Mouse (Mus musculus) spleen, adult 12 weeks (tissue): Measurements from ENCODE around the gene Hivep3.

ENCODE experiments used
- DNase-seq: peaks from one replicate; pipeline ENCODE4 v3.0.0; 2022; ENCODE audit warnings: low spot score

The Hivep3 gene

DNA sequence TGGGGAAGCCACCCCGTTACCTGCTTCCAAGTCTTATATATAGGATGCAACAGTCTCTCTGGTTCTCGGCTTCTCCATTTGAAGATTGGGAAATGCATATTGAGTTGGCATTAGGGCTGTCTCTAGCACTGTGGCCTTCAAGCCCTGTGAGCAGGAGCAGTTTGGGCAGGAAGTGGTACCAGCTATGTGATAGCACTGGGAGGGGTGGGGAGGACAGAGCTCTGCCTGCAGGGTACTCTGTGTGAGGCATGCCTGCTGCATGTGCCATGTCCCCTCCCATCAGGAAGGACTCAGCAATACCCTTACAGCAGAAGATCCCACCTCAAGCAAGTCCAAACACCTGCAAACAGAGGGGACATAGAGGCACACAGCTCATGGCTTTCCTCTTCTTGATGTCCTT lies 142.0 kb downstream of the Hivep3 start:
- DNase-seq, result no peak

DNA sequence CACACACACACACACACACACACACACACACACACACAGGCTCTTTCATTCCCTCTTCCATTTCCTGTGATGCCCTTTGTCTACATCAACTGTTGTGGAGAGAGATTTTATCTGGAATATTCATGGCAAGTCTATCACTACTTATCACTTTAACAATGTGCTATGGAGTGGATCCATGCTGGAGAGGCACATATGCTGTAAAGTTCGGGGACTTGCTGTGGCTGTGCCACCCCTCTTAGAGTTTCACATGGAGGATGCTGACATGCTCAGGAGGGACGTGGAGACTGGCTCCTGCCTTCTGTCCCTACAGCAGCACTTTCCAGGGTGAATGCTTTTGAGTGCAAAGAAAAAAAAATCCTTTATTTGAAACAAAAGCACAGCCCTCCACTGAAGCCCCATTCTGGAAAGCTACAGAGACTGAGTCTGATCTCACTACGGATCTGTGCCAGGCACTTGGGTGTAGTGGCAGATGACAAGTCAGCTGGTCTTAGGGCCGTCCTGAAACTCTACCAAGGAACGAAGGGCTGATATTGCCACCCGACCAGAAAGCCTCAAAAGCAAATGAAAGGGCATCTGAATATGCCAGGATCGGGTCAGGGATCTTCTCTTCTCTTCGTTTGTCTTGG lies 143.1 kb downstream of the Hivep3 start:
- DNase-seq, result no peak

DNA sequence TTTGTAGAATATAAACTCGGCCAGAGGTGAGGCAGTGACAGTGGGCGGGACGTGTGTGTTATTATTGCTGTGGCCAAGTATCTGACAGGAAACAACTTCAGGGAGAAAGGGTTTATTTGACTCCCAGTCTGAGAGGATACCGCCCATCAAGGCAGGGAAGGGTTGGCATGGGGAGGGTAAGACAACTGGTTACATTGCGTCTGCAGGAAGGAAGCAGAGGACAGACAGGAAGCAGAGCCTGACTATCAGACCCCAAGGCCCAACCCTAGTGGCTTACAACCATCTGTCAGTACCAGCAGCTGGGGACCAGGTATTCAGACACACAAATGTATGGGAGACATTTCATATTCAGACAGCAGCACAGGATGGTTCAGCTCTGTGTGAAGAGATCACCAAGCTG lies 144.6 kb downstream of the Hivep3 start:
- DNase-seq, result no peak

DNA sequence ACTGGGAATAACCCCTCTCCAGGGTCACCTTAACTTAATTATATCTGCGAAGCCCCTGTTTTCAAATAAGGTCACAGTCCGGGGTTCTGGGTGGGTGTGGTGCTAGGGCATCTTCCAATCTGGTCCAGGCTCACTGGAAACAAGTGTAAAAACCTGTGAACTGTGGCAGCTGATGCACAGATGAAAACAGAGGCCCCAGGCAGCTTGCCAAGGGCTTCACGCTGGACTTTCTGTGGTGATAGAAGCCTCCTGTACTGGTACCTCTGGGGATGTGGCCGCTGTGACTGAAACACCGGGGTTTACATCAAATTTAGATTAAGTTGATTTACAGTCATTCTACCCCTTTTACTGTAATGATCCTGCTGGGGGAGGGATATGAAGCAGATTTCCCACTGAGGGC lies 146.1 kb downstream of the Hivep3 start:
- DNase-seq, result no peak

DNA sequence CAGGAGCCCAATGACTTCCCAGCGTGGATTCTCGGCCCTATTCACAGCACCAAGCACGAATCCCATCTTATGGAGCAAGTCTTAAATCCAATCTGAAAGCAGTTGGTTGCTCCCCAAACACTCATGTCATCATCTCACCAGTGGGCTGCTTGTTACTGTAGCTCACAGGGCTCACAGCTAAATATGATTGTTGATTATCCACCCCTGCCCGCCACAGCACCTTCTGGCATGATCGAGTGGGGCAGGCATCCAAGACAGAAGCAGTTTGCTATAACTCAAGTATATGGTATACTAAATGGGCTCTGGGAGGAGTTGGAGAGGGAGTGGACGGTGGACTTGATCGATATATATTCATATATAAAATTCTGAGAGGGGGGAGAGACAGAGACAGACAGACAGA lies 146.7 kb downstream of the Hivep3 start:
- no peak for DNase-seq

DNA sequence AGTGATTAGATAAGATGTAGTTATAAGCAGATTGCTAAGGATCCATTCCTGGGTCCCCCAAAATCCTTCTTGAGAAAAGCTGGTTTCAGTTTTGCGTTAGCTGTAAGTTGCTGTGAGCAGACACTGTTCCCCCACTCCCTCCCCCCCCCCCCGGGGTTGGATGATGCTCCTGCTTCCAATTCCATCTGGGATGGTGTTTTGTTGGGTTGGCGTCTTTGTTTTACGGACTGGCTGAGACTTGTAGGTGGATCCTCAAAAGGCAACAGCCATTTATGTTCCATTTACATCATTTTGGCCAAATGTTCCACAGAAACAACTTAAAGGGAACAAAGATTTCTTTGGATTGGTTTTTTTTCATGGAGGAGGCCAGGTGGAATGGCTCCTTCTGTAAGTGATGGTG lies 147.7 kb downstream of the Hivep3 start:
- DNase-seq, result no peak

DNA sequence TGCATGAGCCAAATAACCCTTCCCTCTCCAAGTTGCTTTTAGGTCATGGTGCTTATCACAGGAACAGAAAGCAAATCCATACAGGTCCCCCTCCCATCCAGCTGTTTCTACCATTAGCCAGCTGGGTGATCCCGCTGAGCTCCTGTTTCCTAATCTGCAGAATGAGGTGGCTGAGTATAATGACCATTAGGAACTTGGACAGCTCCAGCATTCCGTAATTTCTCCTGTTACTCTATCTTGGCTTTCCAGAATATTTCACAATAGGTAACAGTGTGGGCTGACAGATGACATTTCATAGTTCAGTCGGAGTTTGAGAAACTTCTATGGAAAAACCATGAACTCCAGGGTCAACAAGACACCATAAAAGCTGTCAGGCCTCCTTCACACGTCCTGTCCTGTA lies 148.8 kb downstream of the Hivep3 start:
- DNase-seq, result no peak

DNA sequence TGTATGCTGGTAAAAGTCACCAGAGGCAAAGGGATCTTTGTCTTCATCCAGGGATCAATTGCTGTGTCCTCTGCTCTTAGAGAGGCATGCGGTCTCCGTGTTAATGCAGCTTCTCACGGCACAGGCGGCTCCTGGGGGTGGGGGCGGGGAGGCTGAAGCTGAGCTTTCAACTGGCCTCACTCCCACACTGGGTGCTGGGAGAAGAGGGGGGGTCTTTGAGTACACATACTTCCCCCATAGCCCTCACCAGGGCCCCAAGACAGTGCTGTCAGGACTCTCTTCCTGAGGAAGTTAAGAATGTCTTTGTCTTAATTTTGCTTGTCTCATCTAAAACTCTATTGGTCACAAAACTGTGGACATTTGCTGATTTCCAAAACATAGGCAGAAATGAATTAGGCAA lies 149.2 kb downstream of the Hivep3 start:
- DNase-seq, result no peak

DNA sequence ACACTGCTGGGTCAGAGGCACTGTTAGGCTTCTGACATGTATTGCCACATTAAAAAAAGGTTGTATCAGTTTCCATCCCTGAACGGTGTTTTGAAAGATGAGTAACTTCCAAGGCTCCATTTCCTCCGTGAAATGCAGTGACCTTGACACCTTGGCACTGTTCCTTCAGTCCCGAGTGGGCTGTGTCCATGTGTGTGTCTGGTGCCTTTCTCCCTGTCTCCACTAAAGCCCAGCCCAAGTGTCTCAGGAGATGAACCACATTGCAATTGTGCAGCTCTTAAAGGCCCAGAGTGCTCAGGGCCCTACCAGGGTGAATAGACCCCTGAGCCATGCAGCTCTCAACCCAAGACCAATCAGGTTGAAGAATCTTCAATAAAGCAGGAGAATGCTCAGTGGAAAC lies 153.0 kb downstream of the Hivep3 start:
- no peak for DNase-seq

DNA sequence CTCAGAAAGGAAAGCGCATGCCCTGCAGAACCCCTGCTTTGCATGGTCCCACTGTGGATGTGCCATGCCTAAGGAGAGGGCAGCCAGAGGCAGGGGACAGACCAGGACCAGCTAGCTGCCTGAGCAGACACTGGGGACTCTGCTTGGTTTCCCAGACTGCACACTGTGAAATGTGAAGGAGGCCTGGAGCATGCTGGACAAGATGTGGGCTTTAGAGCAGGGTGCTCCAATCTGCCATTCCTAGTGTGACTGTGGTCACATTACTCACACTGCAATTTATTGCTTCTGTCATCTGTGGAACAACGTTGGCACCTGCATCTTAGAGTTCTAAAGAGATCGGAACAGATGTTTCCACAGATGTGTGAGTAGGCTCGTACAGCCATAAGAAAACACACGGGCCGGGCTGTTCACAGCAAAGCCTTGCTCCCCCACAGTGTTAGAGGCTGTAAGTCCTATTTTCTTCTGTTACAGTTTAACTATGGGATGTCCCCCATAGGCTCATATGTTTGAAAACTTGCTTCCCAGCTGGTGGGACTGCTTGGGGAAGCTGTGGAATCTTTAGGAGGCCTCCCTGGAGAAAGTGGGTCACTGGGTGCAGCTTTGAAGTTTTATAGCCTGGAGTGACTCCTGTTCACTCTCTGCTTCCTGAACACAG lies 154.1 kb downstream of the Hivep3 start:
- DNase-seq, result no peak

DNA sequence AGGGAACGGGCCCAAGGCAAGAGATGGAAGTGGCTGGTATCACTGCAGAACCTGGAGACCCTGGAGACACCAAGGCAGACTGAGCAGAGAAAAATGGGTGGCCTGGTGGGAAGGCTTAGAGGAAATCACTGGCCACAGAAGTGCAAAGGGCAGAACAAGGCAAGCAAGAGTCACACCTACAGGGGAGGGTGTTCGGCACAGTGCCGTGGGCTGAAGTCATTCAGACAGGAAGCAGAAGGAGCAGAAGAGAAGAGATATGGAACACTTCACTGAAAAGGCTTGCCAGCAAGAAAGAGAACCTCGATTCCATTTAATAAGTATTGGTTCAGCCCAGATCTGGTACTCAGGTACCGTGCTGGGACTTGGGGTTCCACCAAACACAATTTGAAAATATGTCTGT lies 156.2 kb downstream of the Hivep3 start:
- DNase-seq, result no peak

DNA sequence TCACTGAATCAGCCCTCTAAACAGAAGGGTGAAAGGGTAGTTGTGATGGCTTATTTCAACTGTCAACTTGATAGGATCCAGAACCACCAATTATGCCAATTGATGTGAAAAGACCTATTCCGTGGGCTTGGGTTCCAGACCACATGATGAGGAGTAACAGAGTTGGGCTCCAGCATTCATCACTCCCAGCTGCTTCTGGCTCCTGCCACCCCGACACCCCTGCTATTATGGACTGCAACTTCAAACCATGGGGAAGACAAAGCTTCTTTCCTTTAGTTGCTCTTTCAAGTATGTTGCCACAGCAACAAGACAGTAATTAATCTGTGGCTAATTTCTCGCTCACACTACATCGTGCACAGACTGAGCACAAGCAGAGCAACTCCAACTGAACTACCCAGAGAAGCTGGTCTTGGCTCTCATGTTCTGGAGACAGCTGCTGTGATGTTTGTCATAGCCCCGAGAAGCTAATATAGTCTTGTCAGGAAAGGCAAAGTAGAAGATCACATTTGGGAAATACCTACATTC lies 159.7 kb downstream of the Hivep3 start:
- DNase-seq, result no peak

DNA sequence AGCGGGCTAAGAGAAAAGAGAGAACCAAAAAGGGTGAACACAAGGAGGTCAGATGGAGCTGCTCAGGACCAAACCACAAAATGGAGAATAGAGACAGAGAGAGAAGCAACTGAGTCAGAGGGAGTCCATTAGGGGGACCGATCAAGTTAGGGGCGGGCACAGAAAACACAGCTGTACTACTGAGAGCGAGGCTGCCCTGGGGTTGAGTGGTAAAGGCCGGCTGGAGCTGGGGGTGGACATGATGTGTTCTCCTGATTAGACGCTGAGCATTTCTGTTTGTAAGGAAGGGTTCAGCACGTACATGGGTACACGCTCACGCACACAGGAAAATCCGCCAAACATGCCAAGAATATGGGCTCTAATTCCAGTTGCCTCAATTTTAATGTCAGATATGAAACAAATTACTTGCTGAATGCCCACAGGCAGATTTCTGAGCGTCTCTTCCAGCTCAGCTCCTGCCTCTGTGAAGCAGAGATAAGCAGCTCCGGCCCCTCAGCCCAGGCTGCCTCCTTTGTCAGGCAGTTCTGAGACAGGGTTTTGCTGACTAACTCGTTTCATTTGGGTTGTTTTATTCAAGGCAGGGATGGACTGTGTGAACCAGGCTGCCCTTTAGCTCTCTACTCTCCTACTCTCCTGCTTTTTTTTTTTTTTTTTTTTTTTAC lies 161.3 kb downstream of the Hivep3 start:
- no peak for DNase-seq

DNA sequence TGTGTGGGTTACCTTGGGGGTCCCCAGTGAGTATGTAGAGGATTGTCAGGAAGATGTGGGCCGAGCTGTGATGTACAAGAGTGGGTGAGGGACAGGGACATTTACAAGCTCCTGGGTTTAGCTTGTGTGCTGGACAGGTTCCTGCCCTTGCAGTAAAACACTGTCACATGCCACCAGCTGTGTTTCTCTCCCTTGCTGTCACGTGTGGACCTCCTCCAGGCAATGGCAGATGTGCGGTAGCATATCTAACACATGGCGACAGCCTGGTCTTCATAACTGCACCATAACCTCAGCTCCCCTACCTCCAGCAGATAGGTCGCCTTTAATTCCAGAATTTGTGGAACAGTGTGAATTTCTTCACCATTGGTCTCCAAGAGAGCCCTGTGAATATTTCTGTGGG lies 161.9 kb downstream of the Hivep3 start:
- no peak for DNase-seq

DNA sequence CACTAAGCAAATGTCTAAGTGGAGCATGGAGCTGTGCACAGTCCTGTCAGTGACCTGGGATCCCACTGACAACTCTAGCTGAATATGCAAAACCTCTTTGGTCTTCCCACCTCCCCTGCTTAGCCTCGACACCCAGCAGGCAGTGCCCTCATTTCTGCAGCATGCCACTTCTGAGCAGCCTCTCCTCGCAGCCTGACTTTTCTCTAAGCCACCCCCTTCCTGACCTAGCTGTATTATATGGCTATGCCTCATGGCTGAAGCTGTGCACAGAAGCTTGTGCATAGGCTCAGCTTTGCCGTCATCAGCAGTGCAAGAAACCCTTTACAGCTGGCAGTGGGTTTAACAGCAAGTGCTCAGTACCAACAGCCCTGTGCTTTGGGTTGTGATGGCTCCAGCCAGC lies 163.0 kb downstream of the Hivep3 start:
- no peak for DNase-seq

DNA sequence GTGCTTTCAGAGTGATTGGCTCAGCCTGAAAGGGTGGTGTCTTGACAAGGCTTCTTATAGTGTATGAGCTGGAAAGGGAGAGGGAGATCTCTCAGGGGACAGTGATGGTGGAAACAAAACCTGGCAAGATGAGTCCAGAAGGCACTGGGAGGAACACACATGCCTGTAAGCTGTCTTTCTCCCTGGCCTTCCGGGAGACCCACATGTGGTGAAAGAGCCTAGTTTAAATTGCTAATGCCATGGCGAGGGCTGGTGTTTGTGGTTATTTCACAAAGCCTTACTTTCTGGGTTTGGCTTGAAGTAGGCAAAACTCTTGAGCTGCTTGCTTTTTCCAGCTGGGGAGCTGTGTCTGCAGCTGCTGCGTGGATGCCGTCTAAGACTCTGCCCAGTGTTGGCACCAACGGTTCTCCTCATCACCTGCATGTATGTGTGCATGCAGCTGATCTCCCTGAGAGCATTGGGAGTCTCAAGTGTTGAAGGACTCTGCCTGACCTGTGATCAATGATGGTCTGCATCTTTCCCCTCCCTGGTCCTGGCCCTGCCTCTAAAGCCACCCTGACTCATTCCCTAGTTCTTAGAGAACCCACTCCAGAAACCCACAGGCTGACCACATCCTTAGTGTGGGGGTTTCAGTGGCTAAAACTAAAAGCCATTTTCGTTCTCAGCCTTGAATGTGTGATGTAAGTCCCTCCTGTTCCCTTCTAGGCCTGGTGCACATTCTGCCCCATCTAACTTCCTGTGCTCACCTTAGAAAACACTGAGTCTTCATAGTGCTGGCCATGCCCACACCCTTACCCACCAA lies 163.7 kb downstream of the Hivep3 start:
- no peak for DNase-seq

DNA sequence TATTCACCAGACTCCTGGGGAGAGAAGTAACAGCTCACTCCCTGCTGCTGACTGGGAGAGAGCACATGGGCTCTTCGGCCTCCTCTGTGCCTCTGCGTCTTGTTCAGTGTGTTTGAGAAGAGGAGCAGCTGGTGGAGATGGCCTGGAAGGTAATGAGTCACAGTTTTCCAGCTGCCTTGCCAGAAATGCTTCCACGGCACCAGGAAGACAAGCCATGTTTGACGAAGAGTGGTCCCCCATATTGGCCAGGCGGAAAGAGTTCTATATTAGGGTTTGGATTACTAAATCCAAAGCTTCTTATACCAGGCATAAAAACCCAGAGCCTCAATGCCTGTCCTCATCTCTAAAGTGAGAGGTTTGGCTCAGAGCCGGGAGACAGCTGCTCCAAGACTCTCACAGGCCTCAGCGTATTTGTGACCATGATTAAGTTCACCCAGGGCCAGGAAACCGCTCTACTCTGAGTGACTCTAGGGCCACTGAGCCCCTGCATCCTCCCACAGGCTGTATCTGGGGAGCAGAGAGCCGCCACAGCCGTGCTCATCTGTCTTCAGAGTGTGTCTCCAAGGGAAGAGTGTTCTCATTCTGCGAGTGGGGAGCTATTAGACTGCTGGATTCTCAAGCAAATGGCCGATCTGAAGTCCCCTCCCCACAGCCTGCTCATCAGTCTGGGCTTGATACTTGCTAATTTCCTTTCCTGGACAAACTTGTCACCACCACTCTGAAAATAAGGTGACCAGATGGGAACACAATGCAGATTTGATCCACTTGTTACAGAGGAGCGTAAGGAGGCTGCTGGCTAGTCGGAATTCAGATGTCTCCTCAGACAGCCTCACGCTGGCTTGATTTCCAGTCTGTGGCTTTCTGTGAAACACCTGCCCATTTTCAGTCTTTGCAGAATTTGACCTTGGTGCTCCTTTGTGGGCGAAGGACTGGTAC lies 168.2 kb downstream of the Hivep3 start:
- no peak for DNase-seq

DNA sequence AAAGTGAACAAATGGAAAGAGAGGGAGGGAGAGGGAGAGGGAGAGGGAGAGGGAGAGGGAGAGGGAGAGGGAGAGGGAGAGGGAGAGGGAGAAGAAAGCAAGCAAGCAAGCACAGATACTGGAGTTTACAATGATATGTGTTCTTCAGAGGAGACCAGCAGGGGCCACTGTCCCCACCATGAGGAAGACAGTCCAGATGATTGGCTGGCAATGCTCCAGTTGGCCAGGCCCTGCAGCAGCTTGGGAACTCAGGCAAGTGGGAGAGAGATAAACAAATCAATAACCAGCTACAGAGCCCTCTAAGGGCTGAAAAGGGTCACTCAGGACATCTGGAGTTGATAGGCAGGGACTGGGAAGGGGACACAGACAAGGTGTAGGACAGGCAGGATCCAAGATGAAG lies 169.7 kb downstream of the Hivep3 start:
- no peak for DNase-seq

DNA sequence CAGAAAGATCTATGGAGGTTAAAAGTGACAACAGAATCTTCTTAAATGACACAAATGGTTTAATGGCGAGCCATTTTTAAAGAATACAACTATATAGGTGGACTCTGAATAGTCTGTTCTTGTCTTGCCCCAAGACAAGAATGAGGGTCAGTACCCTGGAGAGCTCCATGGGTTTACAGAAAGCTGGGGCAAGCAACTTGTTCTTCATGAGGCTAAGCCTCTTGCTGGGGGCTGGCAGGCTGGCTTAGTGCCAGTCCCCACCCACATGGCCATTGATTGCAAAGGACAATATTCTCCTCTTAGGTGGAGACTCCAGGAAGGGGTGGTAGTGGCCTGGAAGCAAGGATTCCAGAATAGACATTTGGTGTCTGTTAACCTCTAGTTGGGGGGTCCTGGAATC lies 170.2 kb downstream of the Hivep3 start:
- DNase-seq, result no peak

DNA sequence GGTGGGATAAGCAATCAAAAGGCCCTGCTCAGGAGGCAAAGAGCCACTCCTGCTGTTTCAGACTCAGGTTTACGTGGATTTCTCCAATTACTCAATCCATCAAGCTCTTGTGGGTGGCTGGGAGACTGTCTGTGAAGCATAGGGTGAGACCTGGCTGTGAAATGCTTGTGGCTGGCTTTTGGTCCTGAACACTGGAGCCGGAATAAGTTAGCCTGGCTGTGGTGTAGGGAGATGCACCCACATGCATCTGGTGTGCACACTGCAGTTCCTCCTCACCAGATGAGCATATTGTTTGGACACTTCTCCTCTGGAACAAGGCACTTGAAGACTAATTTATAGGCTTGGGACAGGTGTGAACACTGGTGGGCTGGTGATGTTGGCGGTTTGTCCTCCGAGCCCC lies 170.7 kb downstream of the Hivep3 start:
- DNase-seq, result no peak

DNA sequence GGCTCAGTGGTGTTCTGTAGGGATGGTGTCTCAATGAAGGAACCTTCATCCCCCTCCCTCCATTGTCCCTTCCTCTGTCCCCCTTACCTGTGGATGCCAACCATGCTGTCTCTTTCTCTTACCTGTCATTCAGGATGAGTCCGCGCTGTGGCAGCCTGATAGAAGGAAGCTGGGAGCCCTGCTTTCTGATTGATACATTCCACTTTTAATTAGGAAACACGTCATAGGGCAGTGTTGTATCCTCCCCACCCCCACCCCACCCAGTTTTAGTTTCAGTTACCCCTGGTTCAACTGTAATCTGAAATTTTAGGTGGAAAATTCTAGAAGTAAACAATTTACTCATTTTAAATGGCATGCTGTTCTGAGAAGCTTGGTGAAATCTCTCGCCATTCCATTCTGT lies 173.5 kb downstream of the Hivep3 start:
- DNase-seq, result no peak
